Mouse (Mus musculus): ENCODE data around the gene Birc3.

- TF ChIP-seq CTCF (IDR thresholded peaks at IDR 0.05; ENCODE audit: extremely low read depth, insufficient read length, insufficient replicate concordance, low read depth, low read length), result no peak
- TF ChIP-seq POLR2A (IDR thresholded peaks at IDR 0.05; ENCODE audit: low read depth, low read length), result no peak
Observed at GRCm38 (mm10) chr9:7902311-7902710, 29.3 kb upstream of the Birc3 start.

Measured in small intestine, adult 2 months (tissue).